Mouse (Mus musculus) megakaryocyte, embryonic 14.5 days (primary cell): ENCODE measurements around the gene Kansl2.

Experiments used
- FLI1 ChIP-seq: IDR thresholded peaks from 2 replicates; pipeline ENCODE4 v1.6.1; 2012; ENCODE audit warnings: low read length, inconsistent platforms, mixed read lengths
- GATA1 ChIP-seq: IDR thresholded peaks from 3 replicates; pipeline ENCODE4 v1.6.1; 2012; ENCODE audit warnings: mixed read lengths, low read length, inconsistent platforms, borderline replicate concordance

GRCm38 (mm10) chr15:98492102-98492501 is 42.0 kb downstream of the Kansl2 start, which contains the start of gene Olfr279:
- TF ChIP-seq GATA1 (no peak), FLI1 (no peak)
